Comparison of ENCODE assay signal across 8 mouse cellular contexts in genomic region chr7:110628611-110629354, GRCm38 (mm10). TPM values are rescaled to one million over a fixed set of nuclear protein-coding genes. Genes with fewer than 3 reads are reported as not detected.
DNase-seq lines count a peak whose midpoint lies in the region; ATAC-seq and TF ChIP-seq lines count a peak whose summit lies in the region.

No protein-coding gene starts in this region.

- peak overlapping the region; percentile 42 for H3K9ac ChIP-seq in forebrain, embryonic 12.5 days
- peak overlapping the region; percentile 67 for H3K9ac ChIP-seq in hindbrain, embryonic 16.5 days (ENCODE audit: low read depth, low read length)
- H3K9ac ChIP-seq in liver, embryonic 14.5 days (replicated peaks), result no peak overlapping the region
- 0 out of 2 replicates have a peak overlapping the region, but pooled peaks have one; percentile 10 for H3K9ac ChIP-seq in stomach, embryonic 14.5 days (replicated peaks; ENCODE audit: low read depth, low read length)

- 0 out of 2 replicates have a peak, but pooled peaks have one; percentile 17 for TF ChIP-seq CTCF in liver, embryonic 14.5 days (IDR thresholded peaks at IDR 0.05; ENCODE audit: low read depth)

- no peak overlapping the region for H3K27ac ChIP-seq in forebrain, embryonic 12.5 days
- H3K27ac ChIP-seq in hindbrain, embryonic 16.5 days (ENCODE audit: low read depth, low read length), result no peak overlapping the region
- no peak overlapping the region for H3K27ac ChIP-seq in liver, embryonic 14.5 days
- H3K27ac ChIP-seq in stomach, embryonic 14.5 days (ENCODE audit: low read length), result no peak overlapping the region

- ATAC-seq in forebrain, embryonic 12.5 days (ENCODE audit: low FRiP score), result no peak
- no peak for ATAC-seq in hindbrain, embryonic 16.5 days
- no peak for ATAC-seq in liver, embryonic 14.5 days (ENCODE audit: insufficient read depth)
- no peak for ATAC-seq in stomach, embryonic 14.5 days (ENCODE audit: insufficient number of reproducible peaks, insufficient read depth, low FRiP score, low read depth)

- intact Hi-C loops in left cerebral cortex, postnatal 4 days (cut with DNase I), result loop anchor here (5.0 kb wide), 1 partner anchor 466 kb away; no protein-coding TSS in a partner anchor

- H3K27me3 ChIP-seq in forebrain, embryonic 12.5 days, result peaks cover 79% of the 10 kb centered on the region
- peaks cover 38% of the 10 kb centered on the region for H3K27me3 ChIP-seq in hindbrain, embryonic 16.5 days (replicated peaks; ENCODE audit: control insufficient read depth, insufficient read depth, low read length)
- peaks cover 69% of the 10 kb centered on the region for H3K27me3 ChIP-seq in liver, embryonic 14.5 days (ENCODE audit: control insufficient read depth, insufficient read depth, low read length)
- peaks cover 20% of the 10 kb centered on the region for H3K27me3 ChIP-seq in stomach, embryonic 14.5 days (ENCODE audit: control insufficient read depth, insufficient read depth, low read length)

- peak; percentile 37 for DNase-seq in left cerebral cortex, postnatal 4 days
- DNase-seq in left cerebral cortex, adult 9 months (ENCODE audit: low spot score in 2 of 2), result no peak
- DNase-seq in ZHBTc4 (ENCODE audit: low read depth, low spot score), result peak; percentile 74
- DNase-seq in liver, embryonic 14.5 days (ENCODE audit: low read depth in 3 of 3, low spot score in 3 of 3), result no peak
- no peak for DNase-seq in frontal cortex, postnatal 36 days (ENCODE audit: low spot score in 2 of 2)

- peak overlapping the region; percentile 55 for H3K4me2 ChIP-seq in forebrain, embryonic 12.5 days
- peak overlapping the region; percentile 88 for H3K4me2 ChIP-seq in hindbrain, embryonic 16.5 days (ENCODE audit: low read length)
- peak overlapping the region; percentile 42 for H3K4me2 ChIP-seq in liver, embryonic 14.5 days (ENCODE audit: low read depth)
- H3K4me2 ChIP-seq in stomach, embryonic 14.5 days (replicated peaks; ENCODE audit: low read depth, low read length), result peak overlapping the region; percentile 48

- no peaks in the 10 kb centered on the region for H3K9me3 ChIP-seq in forebrain, embryonic 12.5 days
- H3K9me3 ChIP-seq in hindbrain, embryonic 16.5 days (ENCODE audit: control insufficient read depth, low read length), result no peaks in the 10 kb centered on the region
- H3K9me3 ChIP-seq in liver, embryonic 14.5 days (ENCODE audit: control insufficient read depth, low read length), result no peaks in the 10 kb centered on the region
- no peaks in the 10 kb centered on the region for H3K9me3 ChIP-seq in stomach, embryonic 14.5 days (ENCODE audit: control insufficient read depth, low read depth, low read length)

- H3K4me1 ChIP-seq in forebrain, embryonic 12.5 days, result peaks cover 45% of the 10 kb centered on the region
- peaks cover 40% of the 10 kb centered on the region for H3K4me1 ChIP-seq in hindbrain, embryonic 16.5 days (ENCODE audit: control insufficient read depth, insufficient read depth, low read depth, low read length)
- H3K4me1 ChIP-seq in liver, embryonic 14.5 days (replicated peaks; ENCODE audit: control insufficient read depth in 2 of 2, insufficient read depth in 2 of 2, low read length in 1 of 2), result no peaks in the 10 kb centered on the region
- peaks cover 17% of the 10 kb centered on the region; the same call in 1 of the 2 replicates for H3K4me1 ChIP-seq in stomach, embryonic 14.5 days (ENCODE audit: control insufficient read depth, insufficient read depth, low read length)

- peak overlapping the region; percentile 31 for H3K4me3 ChIP-seq in forebrain, embryonic 12.5 days (replicated peaks)
- H3K4me3 ChIP-seq in hindbrain, embryonic 16.5 days (ENCODE audit: low read length), result peak overlapping the region; percentile 50
- peak overlapping the region; percentile 35 to 45 for H3K4me3 ChIP-seq in liver, embryonic 14.5 days (ENCODE audit: insufficient read depth in 1 of 2, low read depth in 2 of 2, low read length in 2 of 2)
- peak overlapping the region; percentile 47 for H3K4me3 ChIP-seq in stomach, embryonic 14.5 days (ENCODE audit: low read depth, low read length)

- TF ChIP-seq EP300 in liver, embryonic 14.5 days (IDR thresholded peaks at IDR 0.05; ENCODE audit: low read depth), result no peak

- H3K36me3 ChIP-seq in forebrain, embryonic 12.5 days (replicated peaks), result no peaks in the 10 kb centered on the region
- H3K36me3 ChIP-seq in hindbrain, embryonic 16.5 days (ENCODE audit: control insufficient read depth, insufficient read depth, low read length), result no peaks in the 10 kb centered on the region
- H3K36me3 ChIP-seq in liver, embryonic 14.5 days (replicated peaks; ENCODE audit: control insufficient read depth, insufficient read depth, low read depth), result no peaks in the 10 kb centered on the region
- no peaks in the 10 kb centered on the region for H3K36me3 ChIP-seq in stomach, embryonic 14.5 days (ENCODE audit: control insufficient read depth, insufficient read depth, low read length)

- WGBS in forebrain, embryonic 12.5 days, result under 1% methylated on average over 33 of the region's 33 CpGs
- under 1% methylated on average over 33 of the region's 33 CpGs for WGBS in hindbrain, embryonic 16.5 days
- WGBS in liver, embryonic 14.5 days (ENCODE audit: insufficient replicate concordance), result 1% methylated on average over 33 of the region's 33 CpGs
- WGBS in stomach, embryonic 14.5 days, result under 1% methylated on average over 33 of the region's 33 CpGs

RNA-seq across cellular contexts. Expression of gene Adm, which starts 1.3 kb away (rescaled TPM):
- total RNA-seq in left cerebral cortex, postnatal 4 days (2021), result 1 to 10 TPM; 2.3 to 2.6 TPM
- 3.0 and 3.1 TPM in 2 replicates for polyA plus RNA-seq in forebrain, embryonic 12.5 days (2016; fragmentation: Nextera tagmentation; extraction: Ambion mirVana)
- 4.0 and 5.5 TPM in 2 replicates for polyA plus RNA-seq in hindbrain, embryonic 16.5 days (2015; fragmentation: Nextera tagmentation; extraction: Ambion mirVana)
- 1.5 TPM in 2 replicates for polyA plus RNA-seq in liver, embryonic 14.5 days (2012; rRNA removed)
- 1.2 and 1.4 TPM in 2 replicates for polyA plus RNA-seq in liver, embryonic 14.5 days (2014; fragmentation: Nextera tagmentation; extraction: Ambion mirVana)
- 3.4 and 4.0 TPM in 2 replicates for polyA plus RNA-seq in stomach, embryonic 14.5 days (2014; fragmentation: Nextera tagmentation; extraction: Ambion mirVana)

RNA-seq across cellular contexts. Expression of gene Sbf2, which starts 14.1 kb away (rescaled TPM):
- total RNA-seq in left cerebral cortex, postnatal 4 days (2021), result 100 to 1,000 TPM; 141 to 177 TPM
- 62.2 and 63.3 TPM in 2 replicates for polyA plus RNA-seq in forebrain, embryonic 12.5 days (2016; fragmentation: Nextera tagmentation; extraction: Ambion mirVana)
- 51.8 and 52.9 TPM in 2 replicates for polyA plus RNA-seq in hindbrain, embryonic 16.5 days (2015; fragmentation: Nextera tagmentation; extraction: Ambion mirVana)
- polyA plus RNA-seq in liver, embryonic 14.5 days (2012; rRNA removed), result 2.6 and 2.9 TPM in 2 replicates
- 3.3 TPM in 2 replicates for polyA plus RNA-seq in liver, embryonic 14.5 days (2014; fragmentation: Nextera tagmentation; extraction: Ambion mirVana)
- 46.1 and 48.8 TPM in 2 replicates for polyA plus RNA-seq in stomach, embryonic 14.5 days (2014; fragmentation: Nextera tagmentation; extraction: Ambion mirVana)

Comparison
In these comparisons a context has a peak if more than half of its experiments do, and no peak if none do; other contexts are left out.
1. DNase-seq: peak in left cerebral cortex, postnatal 4 days (single experiment) and ZHBTc4 (single experiment); none in left cerebral cortex, adult 9 months (0 of 2), liver, embryonic 14.5 days (0 of 3) and frontal cortex, postnatal 36 days (0 of 2).
2. RNA of gene Sbf2, which starts 14.1 kb away (polyA plus RNA-seq): 62.2 to 63.3 TPM in forebrain, embryonic 12.5 days, 51.8 to 52.9 TPM in hindbrain, embryonic 16.5 days and 46.1 to 48.8 TPM in stomach, embryonic 14.5 days; 2.6 to 3.3 TPM in liver, embryonic 14.5 days; every median in the first group is over 10 times any median in the second.
3. Peak in every context shown above with its lines, with median percentiles within 50 percentile points of each other: H3K4me2 ChIP-seq and H3K4me3 ChIP-seq.